Mouse (Mus musculus): Measurements from ENCODE around the gene Fance. TPM values are rescaled to one million over a fixed set of nuclear protein-coding genes. Genes with fewer than 3 reads are reported as not detected.

Fance gene
- polyA plus RNA-seq (2014; fragmentation: Illumina TruSeq; extraction: RNeasy Lipid Tissue Mini Kit (QIAGEN cat#74804); ENCODE audit: low read depth, low replicate concordance) = not detected

GRCm38 (mm10) chr17:28313212-28313879 is at the start of gene Fance:
Gene Fance (plus strand): TSS chr17:28313519.

DNA sequence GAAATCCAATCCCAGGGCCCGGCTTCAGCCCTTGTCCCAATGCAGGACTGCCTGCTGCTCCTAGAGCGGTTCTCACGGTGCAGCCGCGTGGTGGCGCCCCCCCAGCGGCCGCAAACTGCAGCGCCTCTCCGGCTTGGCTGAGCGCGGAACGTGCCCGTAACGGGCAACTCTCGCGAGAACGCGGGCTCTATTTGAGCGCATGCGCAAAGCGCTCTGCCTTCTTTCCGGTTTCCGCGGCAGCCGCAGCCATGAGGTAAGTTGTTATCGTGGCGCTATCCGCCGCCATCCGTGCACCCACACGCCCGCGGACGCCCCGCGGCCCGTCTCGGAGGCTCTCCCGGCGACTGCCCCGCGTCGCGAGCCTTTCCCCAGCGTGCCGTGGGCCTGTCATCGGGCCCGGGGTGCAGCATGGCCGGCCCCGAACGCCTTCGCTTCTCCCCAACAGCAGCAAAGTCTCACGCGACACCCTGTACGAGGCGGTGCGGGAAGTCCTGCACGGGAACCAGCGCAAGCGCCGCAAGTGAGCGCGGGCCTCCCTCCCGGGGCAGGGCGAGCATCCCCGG is 15.1 kb downstream of the Fance start, which contains the start of gene Rpl10a:
Rpl10a (plus strand) TSS at position 106 of the 563 bp plus-strand sequence.

GRCm38 (mm10) chr17:28350466-28351352 is 37.4 kb downstream of the Fance start, which contains the start of gene Tead3:
Gene Tead3 (minus strand): TSS chr17:28350817.

DNA sequence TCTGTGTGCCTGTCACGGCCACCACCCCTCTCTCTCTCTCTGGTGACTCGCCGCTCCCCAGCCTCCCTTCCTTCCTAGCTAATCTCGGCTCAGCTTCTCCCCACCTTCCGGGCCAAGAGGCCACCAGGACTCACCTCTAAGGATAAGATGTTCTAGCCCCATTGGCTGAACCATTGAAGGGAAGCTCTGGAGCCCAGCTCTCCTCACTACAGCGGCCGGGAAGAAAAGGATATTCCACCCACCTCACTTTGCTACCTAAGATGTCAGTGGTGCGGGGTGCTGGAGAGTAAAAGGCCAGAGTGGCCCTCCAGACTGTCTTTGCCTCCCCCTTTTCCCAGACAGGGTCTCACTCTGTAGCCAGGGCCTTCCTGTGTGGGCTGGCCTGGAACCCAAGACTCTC is 51.8 kb downstream of the Fance start, which contains the start of gene Tulp1:
Tulp1 (minus strand) TSS at position 101 of the 400 bp plus-strand sequence.

Other genes starting within 250 kb of the Fance start
- gene Tcp11, start 232.9 kb upstream of the Fance start, polyA plus RNA-seq (2014; fragmentation: Illumina TruSeq; extraction: RNeasy Lipid Tissue Mini Kit (QIAGEN cat#74804); ENCODE audit: low read depth, low replicate concordance) = not detected
- 0.16 TPM for gene Scube3, start 171.4 kb upstream of the Fance start, polyA plus RNA-seq (2014; fragmentation: Illumina TruSeq; extraction: RNeasy Lipid Tissue Mini Kit (QIAGEN cat#74804); ENCODE audit: low read depth, low replicate concordance)
- gene Zfp523, start 136.4 kb upstream of the Fance start, polyA plus RNA-seq (2014; fragmentation: Illumina TruSeq; extraction: RNeasy Lipid Tissue Mini Kit (QIAGEN cat#74804); ENCODE audit: low read depth, low replicate concordance) = 0.47 TPM
- gene Def6, start 105.7 kb upstream of the Fance start, polyA plus RNA-seq (2014; fragmentation: Illumina TruSeq; extraction: RNeasy Lipid Tissue Mini Kit (QIAGEN cat#74804); ENCODE audit: low read depth, low replicate concordance) = 0.25 TPM
- gene Ppard, start 80.8 kb upstream of the Fance start, polyA plus RNA-seq (2014; fragmentation: Illumina TruSeq; extraction: RNeasy Lipid Tissue Mini Kit (QIAGEN cat#74804); ENCODE audit: low read depth, low replicate concordance) = 7.2 TPM
- 170 TPM for gene Rpl10a, start 15.0 kb downstream of the Fance start, polyA plus RNA-seq (2014; fragmentation: Illumina TruSeq; extraction: RNeasy Lipid Tissue Mini Kit (QIAGEN cat#74804); ENCODE audit: low read depth, low replicate concordance)
- gene Tead3, start 37.3 kb downstream of the Fance start, polyA plus RNA-seq (2014; fragmentation: Illumina TruSeq; extraction: RNeasy Lipid Tissue Mini Kit (QIAGEN cat#74804); ENCODE audit: low read depth, low replicate concordance) = 1.2 TPM
- gene Tulp1, start 51.7 kb downstream of the Fance start, polyA plus RNA-seq (2014; fragmentation: Illumina TruSeq; extraction: RNeasy Lipid Tissue Mini Kit (QIAGEN cat#74804); ENCODE audit: low read depth, low replicate concordance) = not detected
- 68.1 TPM for gene Fkbp5, start 204.0 kb downstream of the Fance start, polyA plus RNA-seq (2014; fragmentation: Illumina TruSeq; extraction: RNeasy Lipid Tissue Mini Kit (QIAGEN cat#74804); ENCODE audit: low read depth, low replicate concordance)
- not detected for gene Armc12, start 217.3 kb downstream of the Fance start, polyA plus RNA-seq (2014; fragmentation: Illumina TruSeq; extraction: RNeasy Lipid Tissue Mini Kit (QIAGEN cat#74804); ENCODE audit: low read depth, low replicate concordance)
- not detected for gene Clpsl2, start 235.9 kb downstream of the Fance start, polyA plus RNA-seq (2014; fragmentation: Illumina TruSeq; extraction: RNeasy Lipid Tissue Mini Kit (QIAGEN cat#74804); ENCODE audit: low read depth, low replicate concordance)
- gene Clps, start 247.2 kb downstream of the Fance start, polyA plus RNA-seq (2014; fragmentation: Illumina TruSeq; extraction: RNeasy Lipid Tissue Mini Kit (QIAGEN cat#74804); ENCODE audit: low read depth, low replicate concordance) = 4.1 TPM

All from sigmoid colon, adult 10 weeks (tissue).